Mouse (Mus musculus): Measurements from ENCODE around the gene Mfsd13b. TPM values are rescaled to one million over a fixed set of nuclear protein-coding genes. Genes with fewer than 3 reads are reported as not detected.
A peak's percentile ranks its signal among the peaks of the same experiment; 100 is the strongest.

Gene Mfsd13b
- polyA plus RNA-seq, 1 experiment from 2014 or later: 0.38 TPM

GRCm38 (mm10) chr7:120974001-120974400 is 8.3 kb upstream of the Mfsd13b start:
- 44% methylated on average over 3 of the region's 3 CpGs for WGBS
- Histone ChIP-seq H3K27ac (ENCODE audit: low read length) (peak overlapping the region; percentile 43; the same call in 1 of the 2 replicates), H3K4me2 (ENCODE audit: low read depth, low read length) (no peak overlapping the region), H3K9me3 (ENCODE audit: control insufficient read depth, low read length) (no peaks in the 10 kb centered on the region), H3K4me1 (ENCODE audit: control insufficient read depth, insufficient read depth, low read length) (peaks cover 17% of the 10 kb centered on the region; the same call in 1 of the 2 replicates), H3K4me3 (ENCODE audit: low read length) (no peak overlapping the region), H3K27me3 (replicated peaks; ENCODE audit: control insufficient read depth, insufficient read depth, low read length) (no peaks in the 10 kb centered on the region), H3K9ac (ENCODE audit: low read depth, low read length) (no peak overlapping the region), H3K36me3 (ENCODE audit: control insufficient read depth, insufficient read depth, low read length) (no peaks in the 10 kb centered on the region)
- peak; percentile 12; the same call in 1 of the 2 replicates for ATAC-seq

- Histone ChIP-seq H3K4me1 (ENCODE audit: control insufficient read depth, insufficient read depth, low read length) (peaks cover 24% of the 10 kb centered on the region), H3K36me3 (ENCODE audit: control insufficient read depth, insufficient read depth, low read length) (no peaks in the 10 kb centered on the region), H3K27me3 (replicated peaks; ENCODE audit: control insufficient read depth, insufficient read depth, low read length) (no peaks in the 10 kb centered on the region), H3K27ac (ENCODE audit: low read length) (no peak overlapping the region; the same call in 1 of the 2 replicates), H3K4me3 (ENCODE audit: low read length) (no peak overlapping the region), H3K4me2 (ENCODE audit: low read depth, low read length) (no peak overlapping the region), H3K9ac (ENCODE audit: low read depth, low read length) (no peak overlapping the region), H3K9me3 (ENCODE audit: control insufficient read depth, low read length) (no peaks in the 10 kb centered on the region)
- 42% methylated on average over 7 of the region's 7 CpGs for WGBS
- peak; percentile 17; the same call in 1 of the 2 replicates for ATAC-seq
Measured at GRCm38 (mm10) chr7:120977063-120977462, 5.2 kb upstream of the Mfsd13b start.

GRCm38 (mm10) chr7:120980041-120980440 is 2.3 kb upstream of the Mfsd13b start:
- 66% methylated on average over 4 of the region's 4 CpGs for WGBS
- no peak for ATAC-seq
- H3K9ac ChIP-seq (ENCODE audit: low read depth, low read length): no peak overlapping the region
- H3K4me1 ChIP-seq (ENCODE audit: control insufficient read depth, insufficient read depth, low read length): peaks cover 19% of the 10 kb centered on the region
- peak overlapping the region; percentile 59; the same call in 1 of the 2 replicates for H3K27ac ChIP-seq (ENCODE audit: low read length)
- H3K4me2 ChIP-seq (ENCODE audit: low read depth, low read length): 0 out of 2 replicates have a peak overlapping the region, but pooled peaks have one; percentile 2
- H3K27me3 ChIP-seq (replicated peaks; ENCODE audit: control insufficient read depth, insufficient read depth, low read length): no peaks in the 10 kb centered on the region
- no peaks in the 10 kb centered on the region for H3K9me3 ChIP-seq (ENCODE audit: control insufficient read depth, low read length)
- H3K4me3 ChIP-seq (ENCODE audit: low read length): no peak overlapping the region
- no peaks in the 10 kb centered on the region for H3K36me3 ChIP-seq (ENCODE audit: control insufficient read depth, insufficient read depth, low read length)

DNA sequence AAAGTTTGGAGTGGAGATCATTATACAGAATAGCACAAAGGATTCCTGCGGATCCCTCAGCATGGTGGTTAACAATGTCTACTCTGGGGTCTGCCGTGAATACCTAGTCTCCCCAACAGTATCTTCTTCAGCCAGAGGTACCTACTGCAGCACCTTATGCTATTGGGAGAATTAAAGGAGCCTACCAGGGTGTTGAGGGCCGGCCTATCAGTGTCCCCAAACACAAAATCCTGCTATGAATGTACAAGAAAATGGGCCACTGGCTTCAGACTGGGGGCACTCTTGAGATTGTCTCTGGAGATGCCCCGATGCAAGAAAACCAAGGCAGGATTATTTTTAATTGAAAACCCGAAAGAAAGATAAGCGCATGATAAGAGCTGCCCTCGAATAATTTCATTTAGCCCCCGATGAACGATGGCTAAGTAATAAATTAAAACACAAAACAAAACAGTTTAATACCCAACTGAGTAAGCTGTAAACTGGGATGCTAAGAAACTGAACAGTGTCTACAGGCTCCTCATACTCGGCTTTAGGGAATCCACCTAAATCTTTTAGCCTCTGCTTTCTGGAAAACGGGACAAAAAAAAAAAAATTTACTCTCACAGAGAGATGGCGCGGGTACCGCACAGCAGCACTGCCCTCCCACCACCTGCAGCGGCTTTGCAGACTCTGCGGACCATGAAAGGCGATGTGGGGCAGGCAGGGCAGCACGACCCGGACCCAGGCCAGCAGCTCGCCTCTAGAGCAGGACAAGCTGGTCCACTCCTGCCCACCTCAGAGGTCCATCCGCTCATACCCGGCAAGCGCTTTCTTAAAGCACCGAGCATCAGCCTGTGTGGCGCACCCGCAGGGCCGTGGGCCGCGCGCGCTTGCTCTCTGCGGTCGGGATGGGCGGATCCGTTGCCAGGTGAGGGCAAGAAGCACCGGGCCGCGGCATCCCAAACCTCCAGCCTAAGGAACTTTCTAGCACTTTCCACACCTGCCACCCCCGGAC is 1.1 kb upstream of the Mfsd13b start:
- WGBS: 6% methylated on average over 39 of the region's 39 CpGs
- ATAC-seq: peak; percentile 69
- H3K27me3 ChIP-seq (replicated peaks; ENCODE audit: control insufficient read depth, insufficient read depth, low read length): no peaks in the 10 kb centered on the region
- H3K27ac ChIP-seq (ENCODE audit: low read length): peak overlapping the region; percentile 84
- H3K36me3 ChIP-seq (ENCODE audit: control insufficient read depth, insufficient read depth, low read length): no peaks in the 10 kb centered on the region
- peak overlapping the region; percentile 89 for H3K9ac ChIP-seq (ENCODE audit: low read depth, low read length)
- peak overlapping the region; percentile 89 for H3K4me3 ChIP-seq (ENCODE audit: low read length)
- no peaks in the 10 kb centered on the region for H3K9me3 ChIP-seq (ENCODE audit: control insufficient read depth, low read length)
- H3K4me1 ChIP-seq (ENCODE audit: control insufficient read depth, insufficient read depth, low read length): peaks cover 19% of the 10 kb centered on the region
- peak overlapping the region; percentile 83 for H3K4me2 ChIP-seq (ENCODE audit: low read depth, low read length)

- H3K4me2 ChIP-seq (ENCODE audit: low read depth, low read length): peak overlapping the region; percentile 94
- no peaks in the 10 kb centered on the region for H3K27me3 ChIP-seq (replicated peaks; ENCODE audit: control insufficient read depth, insufficient read depth, low read length)
- H3K4me1 ChIP-seq (ENCODE audit: control insufficient read depth, insufficient read depth, low read length): peaks cover 15% of the 10 kb centered on the region
- peak overlapping the region; percentile 78 for H3K9ac ChIP-seq (ENCODE audit: low read depth, low read length)
- no peaks in the 10 kb centered on the region for H3K36me3 ChIP-seq (ENCODE audit: control insufficient read depth, insufficient read depth, low read length)
- no peak for ATAC-seq
- peak overlapping the region; percentile 89 for H3K4me3 ChIP-seq (ENCODE audit: low read length)
- 9% methylated on average over 7 of the region's 7 CpGs for WGBS
- H3K27ac ChIP-seq (ENCODE audit: low read length): peak overlapping the region; percentile 53; the same call in 1 of the 2 replicates
- no peaks in the 10 kb centered on the region for H3K9me3 ChIP-seq (ENCODE audit: control insufficient read depth, low read length)
Measured at GRCm38 (mm10) chr7:120982968-120983367, 659 bp downstream of the Mfsd13b start.

DNA sequence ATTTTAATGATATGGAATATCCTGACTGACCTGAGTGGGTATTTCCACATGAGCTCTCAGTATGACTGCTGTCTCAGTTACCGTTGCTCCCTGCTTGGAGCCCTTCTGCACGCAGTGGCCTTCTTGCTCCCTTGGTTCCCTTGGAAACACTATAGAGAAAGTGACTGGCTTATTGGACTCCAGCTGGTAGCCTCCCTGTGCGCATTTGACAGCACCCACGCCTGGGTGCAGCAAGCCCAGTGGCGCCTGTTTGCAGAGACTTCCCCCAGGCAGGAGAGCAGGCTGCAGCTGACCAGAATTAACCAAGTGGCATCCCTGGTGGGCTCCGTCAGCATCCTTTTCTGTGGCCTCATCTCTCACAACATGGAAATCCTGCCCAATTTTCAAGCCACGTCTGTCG is 8.9 kb downstream of the Mfsd13b start:
- no peak for ATAC-seq
- Histone ChIP-seq H3K4me2 (ENCODE audit: low read depth, low read length) (no peak overlapping the region), H3K36me3 (ENCODE audit: control insufficient read depth, insufficient read depth, low read length) (no peaks in the 10 kb centered on the region), H3K9ac (ENCODE audit: low read depth, low read length) (no peak overlapping the region), H3K27me3 (replicated peaks; ENCODE audit: control insufficient read depth, insufficient read depth, low read length) (no peaks in the 10 kb centered on the region), H3K9me3 (ENCODE audit: control insufficient read depth, low read length) (no peaks in the 10 kb centered on the region), H3K27ac (ENCODE audit: low read length) (no peak overlapping the region), H3K4me3 (ENCODE audit: low read length) (no peak overlapping the region), H3K4me1 (ENCODE audit: control insufficient read depth, insufficient read depth, low read length) (no peaks in the 10 kb centered on the region)
- 77% methylated on average over 8 of the region's 8 CpGs for WGBS

DNA sequence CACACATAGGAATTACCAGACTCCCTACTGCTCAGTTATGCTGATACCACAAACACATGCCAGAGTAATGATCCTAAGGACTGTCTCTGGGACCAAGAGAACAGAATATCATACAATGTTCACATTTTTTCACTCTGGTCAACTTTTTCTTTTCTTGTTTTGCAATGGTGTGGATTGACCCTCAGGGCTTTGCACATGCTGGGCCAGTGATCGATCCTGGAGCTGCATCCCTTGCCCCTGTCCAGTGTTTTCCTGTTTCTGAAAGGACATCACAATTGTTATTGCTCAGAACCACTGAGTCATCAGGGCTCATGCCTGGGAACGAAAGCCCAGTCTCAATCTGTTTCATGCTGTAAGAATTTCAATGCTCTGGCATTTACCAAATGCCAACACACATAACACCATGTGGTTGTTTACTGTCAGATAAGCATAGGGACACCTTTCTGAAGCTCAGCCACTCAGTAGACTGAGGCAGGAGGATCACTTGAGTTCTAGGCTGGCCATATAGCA is 16.8 kb downstream of the Mfsd13b start:
- Histone ChIP-seq H3K27me3 (replicated peaks; ENCODE audit: control insufficient read depth, insufficient read depth, low read length) (no peaks in the 10 kb centered on the region), H3K27ac (ENCODE audit: low read length) (no peak overlapping the region), H3K36me3 (ENCODE audit: control insufficient read depth, insufficient read depth, low read length) (no peaks in the 10 kb centered on the region), H3K4me3 (ENCODE audit: low read length) (no peak overlapping the region), H3K9me3 (ENCODE audit: control insufficient read depth, low read length) (no peaks in the 10 kb centered on the region), H3K4me1 (ENCODE audit: control insufficient read depth, insufficient read depth, low read length) (no peaks in the 10 kb centered on the region), H3K9ac (ENCODE audit: low read depth, low read length) (no peak overlapping the region), H3K4me2 (ENCODE audit: low read depth, low read length) (no peak overlapping the region)
- ATAC-seq: no peak
- 72% methylated on average over 2 of the region's 2 CpGs for WGBS

- no peaks in the 10 kb centered on the region for H3K27me3 ChIP-seq (replicated peaks; ENCODE audit: control insufficient read depth, insufficient read depth, low read length)
- H3K9ac ChIP-seq (ENCODE audit: low read depth, low read length): no peak overlapping the region
- WGBS: 42% methylated on average over 3 of the region's 3 CpGs
- H3K27ac ChIP-seq (ENCODE audit: low read length): peak overlapping the region; percentile 74
- no peaks in the 10 kb centered on the region for H3K9me3 ChIP-seq (ENCODE audit: control insufficient read depth, low read length)
- no peak overlapping the region for H3K4me3 ChIP-seq (ENCODE audit: low read length)
- H3K4me1 ChIP-seq (ENCODE audit: control insufficient read depth, insufficient read depth, low read length): no peaks in the 10 kb centered on the region
- peak; percentile 80 for ATAC-seq
- H3K4me2 ChIP-seq (ENCODE audit: low read depth, low read length): no peak overlapping the region
- no peaks in the 10 kb centered on the region for H3K36me3 ChIP-seq (ENCODE audit: control insufficient read depth, insufficient read depth, low read length)
Measured at GRCm38 (mm10) chr7:121000065-121000822, 17.9 kb downstream of the Mfsd13b start.

GRCm38 (mm10) chr7:121001879-121002278 is 19.6 kb downstream of the Mfsd13b start:
- no peak overlapping the region for H3K4me3 ChIP-seq (ENCODE audit: low read length)
- H3K4me1 ChIP-seq (ENCODE audit: control insufficient read depth, insufficient read depth, low read length): no peaks in the 10 kb centered on the region
- H3K27ac ChIP-seq (ENCODE audit: low read length): peak overlapping the region; percentile 80
- H3K9me3 ChIP-seq (ENCODE audit: control insufficient read depth, low read length): no peaks in the 10 kb centered on the region
- 88% methylated on average over 3 of the region's 3 CpGs for WGBS
- no peak for ATAC-seq
- H3K27me3 ChIP-seq (replicated peaks; ENCODE audit: control insufficient read depth, insufficient read depth, low read length): no peaks in the 10 kb centered on the region
- no peak overlapping the region for H3K4me2 ChIP-seq (ENCODE audit: low read depth, low read length)
- H3K36me3 ChIP-seq (ENCODE audit: control insufficient read depth, insufficient read depth, low read length): no peaks in the 10 kb centered on the region
- no peak overlapping the region for H3K9ac ChIP-seq (ENCODE audit: low read depth, low read length)

All from intestine, embryonic 16.5 days (tissue).